Mouse (Mus musculus) heart, embryonic 13.5 days (tissue): ENCODE measurements around the gene Odf3l2. TPM values are rescaled to one million over a fixed set of nuclear protein-coding genes. Genes with fewer than 3 reads are reported as not detected.

Experiments
- ATAC-seq: fragments of 200-750 bp; cut with Nextera tagmentation; 2 replicates; pipeline ENCODE4 v1.8.0; 2017; ENCODE audit warnings: moderate TSS enrichment; ENCODE audit not compliant: insufficient number of reproducible peaks, low FRiP score, low TSS enrichment; ENCODE audit errors: extremely low read depth
- H3K27ac ChIP-seq: fragments of 300-500 bp; sonication (generic); replicated peaks from 2 replicates; pipeline ENCODE4 v1.5.1; 2015; ENCODE audit warnings: moderate library complexity, mild to moderate bottlenecking, inconsistent platforms
- H3K27me3 ChIP-seq: fragments of 300-500 bp; sonication (generic); replicated peaks from 2 replicates; pipeline ENCODE4 v1.6.1; 2015; ENCODE audit warnings: mild to moderate bottlenecking, inconsistent platforms
- H3K36me3 ChIP-seq: fragments of 300-500 bp; sonication (generic); 2 replicates; pipeline ENCODE4 v1.6.1; 2015; ENCODE audit warnings: mild to moderate bottlenecking, inconsistent platforms
- H3K4me1 ChIP-seq: fragments of 300-500 bp; sonication (generic); 2 replicates; pipeline ENCODE4 v1.6.1; 2015; ENCODE audit warnings: inconsistent platforms
- H3K4me2 ChIP-seq: fragments of 300-500 bp; sonication (generic); 2 replicates; pipeline ENCODE4 v1.6.1; 2015; ENCODE audit warnings: inconsistent platforms, mild to moderate bottlenecking, moderate library complexity
- H3K4me3 ChIP-seq: fragments of 300-500 bp; sonication (generic); 2 replicates; pipeline ENCODE4 v1.5.1; 2015; ENCODE audit warnings: moderate library complexity, mild to moderate bottlenecking, inconsistent platforms
- H3K9ac ChIP-seq: fragments of 300-500 bp; sonication (generic); 2 replicates; pipeline ENCODE4 v1.6.1; 2015; ENCODE audit warnings: inconsistent platforms, mild to moderate bottlenecking, moderate library complexity
- H3K9me3 ChIP-seq: fragments of 300-500 bp; sonication (generic); 2 replicates; pipeline ENCODE4 v1.6.1; 2016; ENCODE audit warnings: inconsistent platforms
- WGBS: fragments of 180-500 bp; shearing (Covaris S2); methylation state at CpG from one replicate; pipeline ENCODE4 v1.1.7; 2015; ENCODE audit warnings: mixed read lengths; 5-methylcytosine and 5-hydroxymethylcytosine counted together
- polyA plus RNA-seq: library from polyadenylated mRNA; unstranded; fragments of >200 nt; fragmentation: Nextera tagmentation; extraction: Ambion mirVana; gene quantifications from 2 replicates; pipeline ENCODE4 v1.2.1, GENCODE M21; 2015

Gene Odf3l2
- polyA plus RNA-seq, 1 experiment from 2014 or later = not detected

GRCm38 (mm10) chr10:79597936-79598230 is 47.7 kb downstream of the Odf3l2 start:
- 62% methylated on average over 4 of the region's 4 CpGs for WGBS
- ATAC-seq = no peak
- H3K36me3 ChIP-seq = no peaks in the 10 kb centered on the region
- no peak overlapping the region for H3K27ac ChIP-seq
- H3K4me1 ChIP-seq = no peaks in the 10 kb centered on the region
- no peaks in the 10 kb centered on the region for H3K9me3 ChIP-seq
- H3K4me2 ChIP-seq = no peak overlapping the region
- no peak overlapping the region for H3K4me3 ChIP-seq
- no peak overlapping the region for H3K9ac ChIP-seq
- H3K27me3 ChIP-seq = peaks cover 44% of the 10 kb centered on the region

DNA sequence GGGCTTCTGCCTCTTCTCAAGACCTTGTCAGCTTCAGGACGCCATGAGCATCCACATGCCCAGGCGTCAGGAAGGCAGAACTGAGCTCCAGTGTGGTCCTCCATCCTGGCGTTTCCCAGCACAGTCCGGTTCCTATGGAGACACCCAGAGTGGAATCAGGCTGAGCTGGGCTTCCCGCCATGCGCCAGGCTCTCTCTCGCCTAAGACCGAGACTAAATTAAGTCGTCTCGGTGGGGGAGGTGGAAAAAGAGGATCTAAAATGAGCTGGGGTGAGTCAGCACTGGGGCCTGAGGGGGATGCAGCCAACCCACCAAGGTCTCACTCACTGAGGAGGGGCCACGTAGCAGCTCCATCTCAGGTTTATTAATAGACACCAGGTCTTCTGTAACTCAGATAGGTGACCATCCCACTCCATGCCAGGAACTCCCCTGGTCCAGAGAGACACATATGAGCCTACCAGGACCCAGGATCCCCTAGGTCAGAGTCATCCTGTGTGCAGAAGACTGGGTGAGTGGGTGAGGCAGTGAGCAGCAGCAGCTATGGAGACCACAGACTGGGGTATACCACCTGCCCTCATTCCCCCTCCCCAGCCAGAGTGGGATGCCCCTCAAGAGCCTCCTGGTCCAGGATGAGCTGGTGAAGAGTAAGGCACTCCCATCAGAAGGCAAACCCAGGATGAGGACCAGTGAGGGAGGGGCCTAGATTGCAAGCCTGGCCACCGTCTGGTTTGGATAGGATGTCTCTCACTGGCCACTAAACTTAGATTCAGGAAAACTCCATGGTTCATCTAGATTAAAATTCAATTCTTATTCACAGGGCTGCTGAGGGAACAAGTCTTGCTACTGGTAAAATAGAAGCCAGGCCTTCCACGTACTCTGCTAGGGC is 48.2 kb downstream of the Odf3l2 start:
- peaks cover 50% of the 10 kb centered on the region for H3K27me3 ChIP-seq
- no peaks in the 10 kb centered on the region for H3K9me3 ChIP-seq
- H3K9ac ChIP-seq = no peak overlapping the region
- ATAC-seq = no peak
- WGBS = 26% methylated on average over 13 of the region's 13 CpGs
- H3K4me2 ChIP-seq = no peak overlapping the region
- H3K27ac ChIP-seq = no peak overlapping the region
- no peaks in the 10 kb centered on the region for H3K36me3 ChIP-seq
- no peak overlapping the region for H3K4me3 ChIP-seq
- H3K4me1 ChIP-seq = no peaks in the 10 kb centered on the region

DNA sequence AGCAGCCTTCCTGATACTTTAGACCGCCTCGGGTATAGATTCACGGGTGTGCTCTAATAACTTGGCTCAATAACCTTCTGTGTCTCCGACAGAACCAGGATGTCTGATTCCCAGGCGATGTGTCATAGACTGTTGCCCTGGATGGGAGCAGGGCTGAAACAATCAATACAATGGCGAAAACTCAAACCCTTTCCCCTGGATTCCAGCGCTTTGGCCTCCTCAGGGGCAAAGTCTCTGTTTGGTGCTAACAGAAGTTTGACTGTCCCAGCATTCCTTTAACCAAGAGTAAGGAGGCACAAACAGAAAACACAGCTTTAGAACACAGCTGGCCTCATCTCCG is 50.0 kb downstream of the Odf3l2 start:
- no peaks in the 10 kb centered on the region for H3K9me3 ChIP-seq
- 51% methylated on average over 8 of the region's 8 CpGs for WGBS
- H3K9ac ChIP-seq = no peak overlapping the region
- H3K36me3 ChIP-seq = no peaks in the 10 kb centered on the region
- peaks cover 53% of the 10 kb centered on the region for H3K27me3 ChIP-seq
- no peaks in the 10 kb centered on the region for H3K4me1 ChIP-seq
- no peak overlapping the region for H3K4me3 ChIP-seq
- H3K4me2 ChIP-seq = no peak overlapping the region
- no peak overlapping the region for H3K27ac ChIP-seq
- no peak for ATAC-seq

DNA sequence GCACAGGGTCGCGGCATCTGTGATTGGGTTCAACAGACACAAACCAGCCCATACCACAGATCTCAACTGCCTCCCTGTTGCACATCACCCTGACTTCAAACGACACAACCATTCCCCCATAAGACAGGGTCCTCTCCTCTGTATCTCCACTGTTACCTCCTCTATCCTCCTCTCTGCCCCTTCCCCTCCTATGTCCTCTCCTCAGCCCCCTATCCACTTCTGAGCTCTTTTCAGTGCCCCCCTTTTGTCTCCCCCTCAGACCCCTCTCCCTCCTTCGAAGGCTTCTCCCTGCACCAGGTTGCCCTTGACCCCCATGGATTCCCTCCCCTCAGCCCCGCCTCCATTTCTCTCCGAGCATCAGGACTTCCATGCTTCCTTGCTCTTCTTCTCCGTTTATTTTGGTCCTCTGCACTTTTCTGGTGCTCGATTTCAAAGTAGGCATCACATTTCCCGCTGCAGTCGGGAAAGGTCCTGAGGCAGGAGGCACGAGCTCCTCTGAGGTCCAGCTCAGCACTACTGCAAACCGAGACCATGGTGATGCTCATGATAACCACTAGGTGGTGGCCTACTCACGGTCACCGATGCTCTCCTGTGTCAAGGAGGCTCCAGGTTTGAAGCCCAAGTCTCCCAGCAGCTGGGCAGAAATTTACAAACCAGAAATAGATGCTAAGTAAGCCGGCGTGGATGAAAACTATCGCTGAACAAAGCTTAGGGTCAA is 50.5 kb downstream of the Odf3l2 start:
- H3K9ac ChIP-seq = no peak overlapping the region
- WGBS = 13% methylated on average over 17 of the region's 17 CpGs
- no peak for ATAC-seq
- no peak overlapping the region for H3K4me2 ChIP-seq
- no peaks in the 10 kb centered on the region for H3K4me1 ChIP-seq
- no peaks in the 10 kb centered on the region for H3K36me3 ChIP-seq
- no peak overlapping the region for H3K27ac ChIP-seq
- H3K9me3 ChIP-seq = no peaks in the 10 kb centered on the region
- H3K4me3 ChIP-seq = no peak overlapping the region
- peaks cover 53% of the 10 kb centered on the region for H3K27me3 ChIP-seq

DNA sequence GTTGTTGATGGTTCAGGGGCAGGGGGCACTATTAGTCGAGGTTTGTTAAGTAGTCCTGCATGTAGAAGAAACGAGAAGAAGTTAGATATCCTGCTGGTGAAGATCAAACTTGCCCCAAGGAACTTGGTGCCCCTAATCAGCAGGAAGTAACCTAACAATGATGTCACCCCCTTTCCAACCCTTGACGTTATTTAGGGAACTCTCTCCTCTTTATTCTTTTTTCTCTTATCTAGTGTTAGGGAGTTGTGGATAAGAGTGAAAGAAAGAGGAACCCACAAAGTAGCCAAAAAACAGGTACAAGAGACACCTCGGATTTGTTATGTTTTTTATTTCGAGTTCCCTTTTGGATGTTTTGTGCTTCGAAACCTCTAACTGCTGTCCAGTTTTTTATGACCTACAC is 51.4 kb downstream of the Odf3l2 start:
- Histone ChIP-seq H3K27ac (no peak overlapping the region), H3K4me1 (no peaks in the 10 kb centered on the region), H3K9ac (no peak overlapping the region), H3K9me3 (no peaks in the 10 kb centered on the region), H3K27me3 (peaks cover 50% of the 10 kb centered on the region), H3K4me3 (no peak overlapping the region), H3K36me3 (no peaks in the 10 kb centered on the region), H3K4me2 (no peak overlapping the region)
- WGBS = 33% methylated on average over 6 of the region's 6 CpGs
- ATAC-seq = no peak

GRCm38 (mm10) chr10:79590702-79591101 is 54.8 kb downstream of the Odf3l2 start:
- H3K4me3 ChIP-seq = no peak overlapping the region

More at GRCm38 (mm10) chr10:79590702-79591101, 54.8 kb downstream of the Odf3l2 start:
- H3K27ac ChIP-seq = no peak overlapping the region
- no peak overlapping the region for H3K4me2 ChIP-seq
- no peak for ATAC-seq
- H3K9ac ChIP-seq = no peak overlapping the region
- H3K27me3 ChIP-seq = peaks cover 41% of the 10 kb centered on the region
- no peaks in the 10 kb centered on the region for H3K9me3 ChIP-seq
- no peaks in the 10 kb centered on the region for H3K4me1 ChIP-seq
- WGBS = 88% methylated on average over 1 of the region's 1 CpGs
- H3K36me3 ChIP-seq = no peaks in the 10 kb centered on the region

Other genes starting within 250 kb of the Odf3l2 start
- gene Vmn2r83, start 177.0 kb downstream of the Odf3l2 start, polyA plus RNA-seq = not detected in 2 replicates
- gene Plpp2, start 111.9 kb downstream of the Odf3l2 start, polyA plus RNA-seq = 10.9 and 13.1 TPM in 2 replicates
- 32.9 and 33.5 TPM in 2 replicates for gene Mier2, start 90.5 kb downstream of the Odf3l2 start, polyA plus RNA-seq
- gene Theg, start 58.4 kb downstream of the Odf3l2 start, polyA plus RNA-seq = not detected in 2 replicates
- not detected in 2 replicates for gene C2cd4c, start 31.7 kb downstream of the Odf3l2 start, polyA plus RNA-seq
- gene Shc2, start 7.8 kb downstream of the Odf3l2 start, polyA plus RNA-seq = 1.9 and 2.6 TPM in 2 replicates
- gene Madcam1, start 18.8 kb upstream of the Odf3l2 start, polyA plus RNA-seq = 0.82 and 1.2 TPM in 2 replicates
- gene Tpgs1, start 23.6 kb upstream of the Odf3l2 start, polyA plus RNA-seq = 41.4 and 43.1 TPM in 2 replicates
- 122 and 136 TPM in 2 replicates for gene Cdc34, start 36.5 kb upstream of the Odf3l2 start, polyA plus RNA-seq
- 0.67 and 1.0 TPM in 2 replicates for gene Gzmm, start 43.3 kb upstream of the Odf3l2 start, polyA plus RNA-seq
- 1,093 and 1,212 TPM in 2 replicates for gene Bsg, start 58.8 kb upstream of the Odf3l2 start, polyA plus RNA-seq
- 0.06 and 0.09 TPM in 2 replicates for gene Hcn2, start 70.9 kb upstream of the Odf3l2 start, polyA plus RNA-seq
- 30.2 and 30.9 TPM in 2 replicates for gene Polrmt, start 100.8 kb upstream of the Odf3l2 start, polyA plus RNA-seq
- 0.17 TPM in 1 of 2 replicates, not detected in the other for gene Fgf22, start 109.3 kb upstream of the Odf3l2 start, polyA plus RNA-seq
- gene Rnf126, start 121.2 kb upstream of the Odf3l2 start, polyA plus RNA-seq = 61.4 and 66.3 TPM in 2 replicates
- 23.8 and 27.3 TPM in 2 replicates for gene Fstl3, start 131.5 kb upstream of the Odf3l2 start, polyA plus RNA-seq
- 0.51 TPM in 1 of 2 replicates, not detected in the other for gene Prss57, start 145.2 kb upstream of the Odf3l2 start, polyA plus RNA-seq
- 67.1 and 69.3 TPM in 2 replicates for gene Palm, start 147.8 kb upstream of the Odf3l2 start, polyA plus RNA-seq
- 1.2 and 1.4 TPM in 2 replicates for gene Misp, start 175.3 kb upstream of the Odf3l2 start, polyA plus RNA-seq
- 122 and 141 TPM in 2 replicates for gene Ptbp1, start 208.7 kb upstream of the Odf3l2 start, polyA plus RNA-seq
- gene Prtn3, start 228.7 kb upstream of the Odf3l2 start, polyA plus RNA-seq = 2.5 and 2.6 TPM in 2 replicates
- gene Plppr3, start 228.9 kb upstream of the Odf3l2 start, polyA plus RNA-seq = 15.8 and 16.4 TPM in 2 replicates
- gene Elane, start 240.5 kb upstream of the Odf3l2 start, polyA plus RNA-seq = 0.25 and 0.96 TPM in 2 replicates
- not detected in 2 replicates for gene Cfd, start 245.1 kb upstream of the Odf3l2 start, polyA plus RNA-seq